ENCODE assay signal across 17 mouse cellular contexts in genomic region chr7:81093420-81093965, GRCm38 (mm10). TPM values are rescaled to one million over a fixed set of nuclear protein-coding genes. Genes with fewer than 3 reads are reported as not detected.
DNase-seq lines count a peak whose midpoint lies in the region; ATAC-seq and TF ChIP-seq lines count a peak whose summit lies in the region.
"Had no signal": no experiment of that assay in that cellular context is flagged by ENCODE, and none has a peak within 500 bp of the region (broad histone marks: within the 10 kb centered on the region; RNA-seq: fewer than 3 reads in every experiment).

No protein-coding gene starts in this region.

- DNase-seq in heart, adult 9 months (ENCODE audit: low spot score in 2 of 2) = no peak
- DNase-seq in heart, postnatal 0 days (ENCODE audit: low spot score) = no peak
- no peak for DNase-seq in MN1 (ENCODE audit: low spot score)
- no peak for DNase-seq in left cerebral cortex, postnatal 36 days (ENCODE audit: low spot score in 2 of 2)
- DNase-seq: forebrain, postnatal 0 days; gastrocnemius, postnatal 14 days; kidney, adult 8-10 months; thymus, adult 2 months had no signal

- H3K4me2 ChIP-seq in heart, embryonic 11.5 days = no peak overlapping the region
- H3K4me2 ChIP-seq in kidney, embryonic 16.5 days (replicated peaks; ENCODE audit: low read depth, low read length) = no peak overlapping the region
- H3K4me2 ChIP-seq in kidney, embryonic 15.5 days = no peak overlapping the region
- H3K4me2 ChIP-seq in heart, postnatal 0 days (ENCODE audit: low read depth, low read length) = no peak overlapping the region
- no peak overlapping the region for H3K4me2 ChIP-seq in stomach, embryonic 14.5 days (replicated peaks; ENCODE audit: low read depth, low read length)

- H3K4me1 ChIP-seq in heart, embryonic 11.5 days (ENCODE audit: control insufficient read depth, insufficient read depth, low read length) = peaks cover 11% of the 10 kb centered on the region
- peaks cover 5% of the 10 kb centered on the region for H3K4me1 ChIP-seq in kidney, embryonic 16.5 days (ENCODE audit: insufficient read depth, low read length)
- peaks cover 14% of the 10 kb centered on the region; the same call in 1 of the 2 replicates for H3K4me1 ChIP-seq in kidney, embryonic 15.5 days
- H3K4me1 ChIP-seq in heart, postnatal 0 days (ENCODE audit: control insufficient read depth, insufficient read depth) = 0 out of 2 replicates have a peak, but pooled peaks cover 9% of the 10 kb centered on the region
- peaks cover 7% of the 10 kb centered on the region; the same call in 1 of the 2 replicates for H3K4me1 ChIP-seq in stomach, embryonic 14.5 days (ENCODE audit: control insufficient read depth, insufficient read depth, low read length)

- TF ChIP-seq CTCF in heart, postnatal 0 days (IDR thresholded peaks at IDR 0.05; ENCODE audit: low read depth) = no peak

- H3K36me3 ChIP-seq in heart, embryonic 11.5 days (ENCODE audit: control insufficient read depth, insufficient read depth, low read length) = peaks cover 9% of the 10 kb centered on the region; the same call in 1 of the 2 replicates
- H3K36me3 ChIP-seq in kidney, embryonic 16.5 days (ENCODE audit: insufficient read depth, low read length) = no peaks in the 10 kb centered on the region
- H3K36me3 ChIP-seq in kidney, embryonic 15.5 days = no peaks in the 10 kb centered on the region
- H3K36me3 ChIP-seq in heart, postnatal 0 days (replicated peaks; ENCODE audit: control insufficient read depth, insufficient read depth, low read length) = peaks cover 45% of the 10 kb centered on the region
- no peaks in the 10 kb centered on the region for H3K36me3 ChIP-seq in stomach, embryonic 14.5 days (ENCODE audit: control insufficient read depth, insufficient read depth, low read length)

- no peak overlapping the region for H3K4me3 ChIP-seq in heart, embryonic 11.5 days (ENCODE audit: low read depth, low read length)
- H3K4me3 ChIP-seq in kidney, embryonic 16.5 days (ENCODE audit: low read length) = no peak overlapping the region
- no peak overlapping the region for H3K4me3 ChIP-seq in kidney, embryonic 15.5 days (replicated peaks)
- no peak overlapping the region for H3K4me3 ChIP-seq in heart, postnatal 0 days (ENCODE audit: low read depth, low read length)
- H3K4me3 ChIP-seq in stomach, embryonic 14.5 days (ENCODE audit: low read depth, low read length) = no peak overlapping the region

- intact Hi-C loops in left cerebral cortex, postnatal 36 days (cut with DNase I) = no loop called here

- ATAC-seq in heart, embryonic 11.5 days (replicated peaks; ENCODE audit: insufficient number of reproducible peaks, low FRiP score, low TSS enrichment) = no peak
- no peak for ATAC-seq in kidney, embryonic 16.5 days (ENCODE audit: low FRiP score, low TSS enrichment)
- no peak for ATAC-seq in kidney, embryonic 15.5 days (replicated peaks; ENCODE audit: low FRiP score)
- no peak for ATAC-seq in heart, postnatal 0 days (ENCODE audit: insufficient read depth, low read depth)
- ATAC-seq in stomach, embryonic 14.5 days (ENCODE audit: insufficient number of reproducible peaks, insufficient read depth, low FRiP score, low read depth) = no peak
- ATAC-seq: activated CD4-positive, CD25-positive, alpha-beta regulatory T cell, adult 4 months; forebrain, postnatal 0 days had no signal

- no peak for TF ChIP-seq EP300 in heart, postnatal 0 days (IDR thresholded peaks at IDR 0.05; ENCODE audit: low read depth)

- peak overlapping the region; percentile 62 for H3K27ac ChIP-seq in heart, embryonic 11.5 days (ENCODE audit: low read depth, low read length)
- no peak overlapping the region for H3K27ac ChIP-seq in kidney, embryonic 16.5 days (ENCODE audit: low read length)
- H3K27ac ChIP-seq in kidney, embryonic 15.5 days = no peak overlapping the region
- H3K27ac ChIP-seq in heart, postnatal 0 days (ENCODE audit: low read depth) = peak overlapping the region; percentile 26
- peak overlapping the region; percentile 44; the same call in 1 of the 2 replicates for H3K27ac ChIP-seq in stomach, embryonic 14.5 days (ENCODE audit: low read length)

- H3K9me3 ChIP-seq in heart, embryonic 11.5 days (replicated peaks; ENCODE audit: control insufficient read depth, low read length) = no peaks in the 10 kb centered on the region
- no peaks in the 10 kb centered on the region for H3K9me3 ChIP-seq in kidney, embryonic 16.5 days (ENCODE audit: low read length)
- no peaks in the 10 kb centered on the region for H3K9me3 ChIP-seq in kidney, embryonic 15.5 days (replicated peaks)
- no peaks in the 10 kb centered on the region for H3K9me3 ChIP-seq in heart, postnatal 0 days (replicated peaks; ENCODE audit: control insufficient read depth, low read length)
- no peaks in the 10 kb centered on the region for H3K9me3 ChIP-seq in stomach, embryonic 14.5 days (ENCODE audit: control insufficient read depth, low read depth, low read length)

- H3K9ac ChIP-seq in heart, embryonic 11.5 days (ENCODE audit: low read depth, low read length) = no peak overlapping the region
- 0 out of 2 replicates have a peak overlapping the region, but pooled peaks have one; percentile 18 for H3K9ac ChIP-seq in kidney, embryonic 16.5 days (replicated peaks; ENCODE audit: low read length)
- H3K9ac ChIP-seq in kidney, embryonic 15.5 days = no peak overlapping the region
- H3K9ac ChIP-seq in heart, postnatal 0 days (replicated peaks; ENCODE audit: low read depth, low read length) = no peak overlapping the region
- H3K9ac ChIP-seq in stomach, embryonic 14.5 days (replicated peaks; ENCODE audit: low read depth, low read length) = no peak overlapping the region
- H3K9ac ChIP-seq: forebrain, postnatal 0 days had no signal

- H3K27me3 ChIP-seq in heart, embryonic 11.5 days (ENCODE audit: control insufficient read depth, insufficient read depth, low read length) = no peaks in the 10 kb centered on the region
- H3K27me3 ChIP-seq in kidney, embryonic 16.5 days (ENCODE audit: insufficient read depth, low read length) = 0 out of 2 replicates have a peak, but pooled peaks cover 3% of the 10 kb centered on the region
- H3K27me3 ChIP-seq in kidney, embryonic 15.5 days = no peaks in the 10 kb centered on the region
- no peaks in the 10 kb centered on the region for H3K27me3 ChIP-seq in heart, postnatal 0 days (ENCODE audit: control insufficient read depth, insufficient read depth, low read length)
- H3K27me3 ChIP-seq in stomach, embryonic 14.5 days (ENCODE audit: control insufficient read depth, insufficient read depth, low read length) = no peaks in the 10 kb centered on the region

- WGBS in heart, embryonic 11.5 days (ENCODE audit: insufficient replicate concordance) = 50% methylated on average over 18 of the region's 18 CpGs
- WGBS in kidney, embryonic 16.5 days = 46% methylated on average over 18 of the region's 18 CpGs
- 43% methylated on average over 18 of the region's 18 CpGs for WGBS in kidney, embryonic 15.5 days
- 40% methylated on average over 18 of the region's 18 CpGs for WGBS in heart, postnatal 0 days
- 46% methylated on average over 18 of the region's 18 CpGs for WGBS in stomach, embryonic 14.5 days

RNA-seq across cellular contexts. Expression of gene Slc28a1, which starts 21.1 kb away (rescaled TPM):
- polyA plus RNA-seq in heart, embryonic 11.5 days (2014; fragmentation: Nextera tagmentation; extraction: Ambion mirVana) = 0.07 and 0.14 TPM in 2 replicates
- polyA plus RNA-seq in kidney, embryonic 16.5 days (2015; fragmentation: Nextera tagmentation; extraction: Ambion mirVana) = 0.73 and 1.2 TPM in 2 replicates
- 0.13 and 0.49 TPM in 2 replicates for polyA plus RNA-seq in kidney, embryonic 15.5 days (2015; fragmentation: Nextera tagmentation; extraction: Ambion mirVana)
- not detected in 2 replicates for total RNA-seq in heart, postnatal 0 days (2014; rRNA removed; ENCODE audit: low replicate concordance)
- 0.04 and 0.05 TPM in 2 replicates for polyA plus RNA-seq in heart, postnatal 0 days (2015; fragmentation: Nextera tagmentation; extraction: Ambion mirVana)
- polyA plus RNA-seq in stomach, embryonic 14.5 days (2014; fragmentation: Nextera tagmentation; extraction: Ambion mirVana) = not detected in 2 replicates
- under 1 TPM; 0.27 to 0.30 TPM for total RNA-seq in left cerebral cortex, postnatal 36 days (2021)
- total RNA-seq: layer of hippocampus, adult 8-10 months; megakaryocyte-erythroid progenitor cell, adult 5-6 weeks had no signal
- polyA plus RNA-seq: activated CD4-positive, CD25-positive, alpha-beta regulatory T cell, adult 4 months; lung, embryonic 16.5 days had no signal

RNA-seq across cellular contexts. Expression of gene Alpk3, which starts 36.1 kb away (rescaled TPM):
- polyA plus RNA-seq in heart, embryonic 11.5 days (2014; fragmentation: Nextera tagmentation; extraction: Ambion mirVana) = 22.8 and 24.2 TPM in 2 replicates
- polyA plus RNA-seq in kidney, embryonic 16.5 days (2015; fragmentation: Nextera tagmentation; extraction: Ambion mirVana) = 0.31 and 0.65 TPM in 2 replicates
- polyA plus RNA-seq in kidney, embryonic 15.5 days (2015; fragmentation: Nextera tagmentation; extraction: Ambion mirVana) = 0.42 and 0.54 TPM in 2 replicates
- 42.9 and 70.8 TPM in 2 replicates for total RNA-seq in heart, postnatal 0 days (2014; rRNA removed; ENCODE audit: low replicate concordance)
- polyA plus RNA-seq in heart, postnatal 0 days (2015; fragmentation: Nextera tagmentation; extraction: Ambion mirVana) = 18.3 and 19.1 TPM in 2 replicates
- 0.55 and 0.59 TPM in 2 replicates for polyA plus RNA-seq in stomach, embryonic 14.5 days (2014; fragmentation: Nextera tagmentation; extraction: Ambion mirVana)
- under 1 TPM; 0.22 to 0.68 TPM for total RNA-seq in left cerebral cortex, postnatal 36 days (2021)
- polyA plus RNA-seq: liver, adult 2 months had no signal

Comparison
In these comparisons a context has a peak if more than half of its experiments do, and no peak if none do; other contexts are left out.
1. H3K27ac ChIP-seq: peak in heart, embryonic 11.5 days (single experiment), heart, postnatal 0 days (single experiment) and stomach, embryonic 14.5 days (single experiment); none in kidney, embryonic 16.5 days (single experiment) and kidney, embryonic 15.5 days (single experiment).
2. RNA of gene Alpk3, which starts 36.1 kb away (polyA plus RNA-seq): 22.8 to 24.2 TPM in heart, embryonic 11.5 days and 18.3 to 19.1 TPM in heart, postnatal 0 days; 0.31 to 0.65 TPM in kidney, embryonic 16.5 days, 0.55 to 0.59 TPM in stomach, embryonic 14.5 days and 0.42 to 0.54 TPM in kidney, embryonic 15.5 days; every median in the first group is over 10 times any median in the second.